Mouse (Mus musculus) embryo, embryonic 10 days (tissue): ENCODE measurements around the gene Stard10.
A peak's percentile ranks its signal among the peaks of the same experiment; 100 is the strongest.

Experiments
- DNase-seq: peaks from one replicate; pipeline ENCODE4 v3.0.0-alpha.2; 2015; ENCODE audit warnings: low spot score

Gene Stard10

DNA sequence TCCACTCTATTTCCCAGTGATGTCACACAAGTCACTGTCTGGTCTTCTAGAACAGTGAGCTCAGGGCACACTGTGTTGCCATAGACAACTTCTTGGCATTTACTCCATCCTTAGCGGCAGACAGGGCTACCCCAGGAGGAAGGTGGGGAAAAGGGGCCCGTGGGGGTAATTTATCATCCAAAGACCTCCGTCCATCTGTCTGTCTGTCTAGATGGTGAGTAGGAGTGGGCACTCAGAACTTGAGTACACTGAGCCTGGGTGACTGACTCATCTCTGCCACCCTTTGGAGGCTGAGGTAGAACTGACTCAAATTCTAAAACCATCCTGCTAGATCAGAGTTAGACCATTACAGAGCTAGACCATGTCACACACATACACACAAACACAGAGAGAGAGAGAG is at the start of gene Stard10:
Gene Stard10 (plus strand): TSS at position 73 of the 400 bp plus-strand sequence.
- no peak for DNase-seq

DNA sequence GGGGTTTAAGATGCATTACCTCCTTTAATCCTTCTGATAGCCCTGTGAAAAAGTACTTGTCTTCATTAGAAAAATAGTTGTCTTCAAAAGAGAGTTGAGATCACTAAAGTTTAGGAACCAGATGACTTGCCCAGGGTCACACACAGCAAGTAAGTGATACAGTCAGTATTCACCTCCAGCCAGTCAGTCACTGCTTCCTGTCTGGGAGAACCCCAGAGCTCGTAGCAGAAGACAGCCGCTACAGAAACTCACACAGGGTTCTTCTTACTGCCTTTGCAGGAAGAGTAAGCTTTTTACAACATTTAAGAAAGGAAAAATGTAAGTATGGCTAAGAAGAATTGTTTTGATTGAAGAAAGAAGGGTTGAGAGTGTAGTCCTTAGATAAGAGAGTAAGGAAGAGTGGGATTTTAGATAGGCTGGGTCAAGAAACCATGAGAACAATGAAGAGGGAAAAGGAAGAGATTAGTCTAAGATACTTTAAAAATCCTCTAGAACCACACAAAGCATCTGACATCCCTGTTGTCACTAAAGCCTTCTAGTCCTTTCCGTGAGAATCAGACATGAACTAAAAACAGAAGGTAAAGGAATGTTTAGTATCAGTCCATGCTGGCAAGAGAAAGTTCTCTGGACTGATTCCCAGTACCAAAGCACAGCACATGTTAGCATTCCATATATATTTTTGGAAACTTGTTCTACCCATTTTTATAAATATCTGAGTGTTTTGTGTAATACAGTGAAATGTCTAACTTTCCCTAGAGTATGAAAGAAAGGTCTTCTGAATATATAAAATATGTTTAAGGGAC is 49.2 kb upstream of the Stard10 start:
- DNase-seq = no peak

DNA sequence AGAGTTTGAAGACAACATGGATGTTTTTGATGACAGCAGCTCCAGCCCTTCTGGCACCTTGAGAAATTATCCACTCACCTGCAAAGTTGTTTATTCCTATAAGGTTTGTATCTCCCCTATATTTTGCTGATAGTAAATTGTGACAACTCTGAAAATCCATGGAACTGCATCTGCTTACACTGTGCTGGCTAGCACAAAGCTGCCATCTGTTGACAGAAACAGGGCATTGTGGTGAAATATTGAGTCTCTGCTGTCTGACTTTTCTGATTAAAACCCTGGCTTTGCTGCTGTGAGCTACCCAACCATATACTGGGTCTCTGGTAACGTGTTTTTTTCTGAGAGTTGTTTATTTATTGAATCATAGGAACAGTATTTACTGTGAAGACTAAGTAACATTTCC is 45.3 kb upstream of the Stard10 start:
- no peak for DNase-seq

DNA sequence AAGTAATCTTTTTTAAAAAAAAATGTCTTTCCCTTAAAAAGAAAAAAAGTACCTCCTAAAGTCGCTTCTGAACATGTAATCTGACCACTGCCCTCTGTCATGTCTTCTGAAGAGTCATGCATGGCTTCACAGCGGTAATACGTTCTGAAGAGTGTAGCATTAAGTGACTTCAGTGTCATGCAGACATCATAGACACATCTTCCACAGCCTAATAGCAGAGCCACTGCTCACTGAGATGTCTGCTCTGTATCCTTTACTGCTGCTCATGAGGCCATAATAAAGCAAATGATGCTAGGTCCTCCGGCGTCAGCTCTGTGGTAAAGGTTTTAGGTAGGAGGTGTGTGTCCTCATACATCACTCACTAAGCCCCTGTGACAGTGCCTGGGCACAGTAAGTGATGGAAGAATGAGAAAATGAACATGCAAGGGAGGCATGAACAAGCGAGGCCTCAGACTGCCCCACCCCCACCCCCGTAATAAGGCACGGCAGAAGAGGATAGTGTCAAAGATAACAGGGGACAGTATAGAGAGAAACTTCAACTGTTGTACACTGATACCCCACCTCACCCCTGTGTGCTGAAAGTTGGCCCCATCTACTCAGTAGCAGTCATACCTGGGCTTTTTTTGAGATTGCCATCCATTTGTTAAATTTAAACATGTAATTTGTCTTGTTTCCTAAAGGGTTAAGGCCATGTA is 44.3 kb upstream of the Stard10 start:
- no peak for DNase-seq

DNA sequence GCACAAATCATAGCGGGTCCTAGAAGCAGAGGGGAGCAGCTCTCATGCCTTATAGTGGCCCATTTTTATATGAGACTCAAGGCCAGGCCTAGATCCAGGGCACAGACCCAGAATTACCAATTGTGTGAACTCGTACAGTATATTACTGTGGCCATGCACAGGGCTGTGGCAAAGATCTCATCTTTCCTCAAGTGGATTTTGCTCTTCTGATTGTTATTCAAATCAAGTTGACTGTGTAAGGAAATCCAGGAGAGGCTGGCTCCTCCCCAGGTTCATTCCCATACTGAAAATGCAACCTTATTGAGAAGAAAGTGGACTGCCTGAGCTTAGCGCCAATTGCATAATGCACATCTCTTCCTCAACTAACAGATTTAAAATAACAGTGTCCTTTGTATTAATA is 34.2 kb upstream of the Stard10 start:
- no peak for DNase-seq

DNA sequence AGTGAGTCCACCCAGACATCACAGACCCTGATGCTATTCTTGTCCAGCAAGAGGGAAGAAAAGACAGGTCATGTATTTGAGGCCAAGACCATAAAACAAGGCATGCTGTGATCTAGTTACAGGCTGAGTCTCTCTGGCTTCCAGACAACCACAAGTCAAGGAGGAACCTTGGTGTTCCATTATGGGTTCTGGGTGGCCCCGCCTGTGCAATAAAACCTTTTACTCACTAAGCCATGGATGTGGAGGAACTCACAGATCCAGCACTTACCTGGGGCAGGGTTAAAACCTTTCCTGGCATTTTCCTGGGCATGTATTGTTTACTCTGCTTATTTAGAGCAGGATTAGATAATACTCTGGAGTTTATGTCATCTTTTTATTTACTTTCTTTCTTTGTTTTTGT is 32.4 kb upstream of the Stard10 start:
- no peak for DNase-seq

DNA sequence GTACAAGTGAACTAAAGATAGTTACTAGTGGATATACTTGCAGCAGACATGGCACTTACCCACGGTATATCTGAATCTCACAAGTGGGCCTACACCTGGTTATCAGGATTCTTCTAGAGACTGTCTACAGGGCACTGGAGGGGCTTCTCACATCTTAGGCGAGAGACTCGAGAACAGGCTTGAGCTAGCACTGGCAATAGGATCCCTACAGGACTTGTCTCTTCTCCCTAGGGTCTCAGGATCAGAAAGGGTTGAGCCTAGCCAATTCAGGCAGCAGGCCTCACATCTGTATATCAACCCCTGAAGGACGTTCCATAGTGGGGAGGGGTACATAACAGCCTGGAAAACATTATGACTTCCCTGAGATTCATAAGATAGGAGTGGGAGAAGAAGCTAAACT is 30.0 kb upstream of the Stard10 start:
- DNase-seq = no peak

DNA sequence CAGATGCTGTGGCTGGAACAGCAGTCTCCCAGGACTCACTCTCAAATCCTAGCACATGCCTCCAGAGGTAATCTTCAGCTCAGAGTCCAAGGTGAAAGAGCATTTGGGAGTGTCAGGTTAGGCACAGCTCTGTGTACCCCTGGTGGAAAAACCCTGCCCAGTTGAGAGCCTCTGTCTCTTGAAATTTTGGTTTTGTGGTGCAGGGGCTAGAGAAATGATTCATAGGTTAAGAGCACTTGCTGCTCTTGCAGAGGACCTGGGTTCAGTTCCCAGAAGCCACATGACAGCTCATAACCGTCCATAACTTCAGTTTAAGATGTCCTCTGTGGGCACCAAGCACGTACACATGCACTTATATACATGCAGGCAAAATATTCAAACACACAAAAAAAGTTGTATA is 29.1 kb upstream of the Stard10 start:
- DNase-seq = no peak

DNA sequence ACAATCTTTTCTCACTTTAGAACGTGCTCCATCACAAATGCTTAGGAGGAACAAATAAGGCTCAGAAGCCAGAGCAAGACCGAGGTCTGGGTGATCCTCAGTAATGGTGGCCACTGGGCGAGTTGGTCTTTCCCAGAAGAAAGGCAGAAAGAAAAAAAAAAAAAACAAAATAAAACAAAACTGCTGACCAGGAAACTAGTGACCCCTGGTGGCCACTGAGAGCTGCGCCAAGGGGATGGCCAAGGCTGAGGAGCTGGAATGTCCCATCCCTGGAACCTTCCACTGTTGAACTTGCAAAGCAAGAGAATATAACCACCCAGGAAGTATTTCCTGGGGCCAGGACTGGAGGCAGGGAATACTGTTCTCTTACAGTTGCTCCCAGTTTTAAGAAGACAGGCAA is 28.4 kb upstream of the Stard10 start:
- peak; percentile 65 for DNase-seq

DNA sequence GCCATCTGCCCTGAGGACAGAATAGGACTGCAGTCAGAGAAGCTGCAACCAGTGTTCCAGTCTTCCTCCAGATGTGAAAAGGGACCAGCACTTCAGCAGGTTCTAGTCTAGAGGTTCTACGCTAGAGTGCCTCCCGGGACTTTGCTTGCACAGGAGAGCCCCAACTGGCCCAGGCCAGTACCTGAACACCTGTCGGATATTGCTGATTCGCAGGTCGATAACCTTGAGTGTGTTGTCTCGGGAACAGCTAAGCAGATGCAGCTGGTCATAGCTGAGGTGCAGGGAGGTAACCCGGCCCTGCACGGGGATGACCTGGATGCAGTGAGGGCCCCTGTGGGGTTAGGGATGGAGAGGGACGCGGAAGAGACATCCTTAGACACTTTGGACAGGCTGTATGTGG is 26.5 kb upstream of the Stard10 start:
- no peak for DNase-seq

DNA sequence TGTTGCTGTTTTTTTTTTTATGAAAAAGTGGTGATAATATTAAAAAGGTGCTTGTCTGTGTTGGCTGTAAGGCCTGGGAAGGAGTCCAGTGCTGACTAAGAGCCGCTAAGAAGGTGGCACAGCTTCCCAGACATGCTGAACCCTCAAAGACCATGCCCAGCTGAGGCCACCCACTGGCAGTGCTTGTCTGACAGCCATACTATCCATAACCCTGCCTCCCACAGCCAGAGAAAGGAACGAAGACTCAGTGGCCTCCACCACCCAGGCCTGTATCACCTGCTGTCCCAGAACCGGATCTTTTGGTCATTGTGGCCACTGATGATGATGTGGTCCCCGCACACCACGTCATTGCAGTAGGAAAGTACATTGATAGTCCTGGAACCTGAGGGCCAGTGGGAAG is 25.7 kb upstream of the Stard10 start:
- no peak for DNase-seq

DNA sequence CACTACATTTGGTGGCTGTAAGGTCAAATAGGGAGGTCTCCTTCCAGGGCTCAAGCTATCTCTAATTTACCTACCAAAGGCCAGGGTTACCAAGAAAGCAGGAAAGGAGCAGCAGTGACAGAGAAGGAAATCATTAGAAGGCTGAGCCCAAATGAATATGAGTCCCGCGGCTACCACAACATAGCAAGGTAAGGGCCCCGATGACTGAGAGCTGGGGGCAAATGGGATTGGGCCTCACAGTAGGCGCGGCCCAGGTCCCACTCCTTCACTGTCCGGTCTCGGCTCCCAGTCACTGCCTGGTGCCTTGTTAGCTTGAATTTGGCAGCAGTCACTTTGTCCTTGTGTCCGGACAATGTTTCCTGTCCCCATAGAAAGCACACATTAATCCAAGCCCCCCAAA is 25.2 kb upstream of the Stard10 start:
- no peak for DNase-seq

DNA sequence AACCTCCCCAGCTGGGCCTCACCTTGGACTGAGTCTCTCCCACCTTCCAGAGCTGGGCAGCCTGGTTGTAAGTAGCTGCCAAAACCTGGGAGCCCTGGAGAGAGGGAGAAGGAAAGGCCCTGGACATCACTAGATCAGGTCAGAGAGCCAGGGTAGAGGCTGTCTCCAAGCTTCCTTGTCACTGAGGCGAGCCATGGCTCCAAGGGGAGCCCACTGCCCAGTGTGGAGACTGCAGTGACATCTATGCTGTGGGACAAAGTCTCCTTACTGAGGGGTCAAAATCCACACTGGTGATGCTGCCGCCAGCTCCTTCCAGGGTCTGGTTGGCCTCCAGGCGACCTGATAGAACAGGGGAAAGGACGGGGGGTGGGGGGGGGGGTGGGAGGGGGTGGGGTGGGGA is 24.8 kb upstream of the Stard10 start:
- DNase-seq = no peak

DNA sequence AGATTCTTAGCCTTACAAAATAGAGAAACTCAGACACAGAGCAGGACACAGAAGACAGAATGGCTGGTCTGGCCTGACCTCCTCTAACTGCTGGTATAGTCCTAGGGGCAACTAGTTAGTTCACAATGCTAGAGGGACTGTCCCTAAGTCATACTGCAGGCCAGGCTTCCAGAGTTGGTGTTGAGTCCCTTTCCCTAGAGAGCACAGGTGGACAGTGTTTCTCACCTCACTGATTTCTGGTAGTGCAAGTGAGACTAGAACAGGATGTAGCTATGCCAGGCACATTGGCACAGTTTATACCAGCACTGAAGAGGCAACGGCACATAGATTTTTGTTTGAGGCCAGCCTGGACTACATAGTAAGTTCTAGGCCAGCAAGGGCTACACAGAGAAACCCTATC is 24.2 kb upstream of the Stard10 start:
- no peak for DNase-seq

DNA sequence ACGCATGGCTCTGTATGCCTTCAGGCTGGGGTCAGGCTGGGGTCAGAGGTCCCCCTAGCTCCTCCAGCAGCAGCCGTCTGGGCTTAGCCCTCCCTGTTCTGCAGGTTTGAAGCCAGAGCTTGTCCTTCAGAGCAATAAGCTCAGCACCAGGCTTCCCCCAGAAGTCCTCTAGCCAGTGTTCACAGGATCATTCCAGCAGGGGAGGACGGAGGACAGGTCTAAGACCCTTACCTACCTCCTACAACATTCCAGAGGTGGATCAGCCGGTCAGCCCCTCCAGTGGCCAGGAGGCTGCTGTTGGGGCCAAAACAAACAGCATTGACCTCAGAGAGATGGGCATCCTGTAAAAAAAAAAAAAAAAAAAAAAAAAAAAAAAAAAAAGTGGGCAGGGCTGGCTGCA is 23.7 kb upstream of the Stard10 start:
- no peak for DNase-seq

DNA sequence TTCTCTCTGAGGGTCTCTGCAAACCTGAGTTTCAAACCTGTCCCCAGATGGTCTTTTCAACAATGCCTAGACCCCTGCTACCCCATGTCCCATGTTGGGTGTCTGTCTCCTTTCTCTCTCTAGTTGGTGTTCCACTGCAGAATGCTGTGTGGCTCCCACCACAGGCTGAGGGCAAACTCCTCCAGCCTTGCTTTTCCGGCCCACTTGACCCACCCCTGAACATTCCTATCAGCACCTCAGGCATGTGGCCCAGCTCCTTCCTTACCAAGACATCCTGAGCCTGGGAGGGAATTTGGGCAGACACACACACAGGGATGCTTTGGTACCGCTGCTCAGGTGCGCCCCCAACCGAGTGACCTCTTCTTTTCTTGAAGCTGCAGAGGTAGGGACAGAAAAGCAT is 23.3 kb upstream of the Stard10 start:
- no peak for DNase-seq

DNA sequence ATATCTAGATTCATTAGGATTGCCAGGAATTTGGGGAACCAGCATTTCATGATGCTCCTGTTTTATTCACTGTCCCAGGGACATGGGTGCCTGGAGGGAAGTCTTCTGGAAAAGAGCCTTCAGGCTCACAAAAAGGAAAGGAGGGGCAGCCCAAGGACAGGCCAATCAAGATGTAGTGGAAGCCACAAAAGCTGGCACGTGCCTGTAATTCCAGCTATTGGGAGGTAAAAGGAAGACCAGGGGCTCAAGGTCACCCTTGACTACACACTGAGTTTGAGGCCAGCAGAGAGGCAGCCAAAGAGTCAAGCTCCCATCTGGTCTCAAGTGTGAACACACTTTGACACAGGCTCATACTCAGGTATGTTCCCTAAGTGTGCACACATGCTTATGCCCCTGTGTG is 21.4 kb upstream of the Stard10 start:
- no peak for DNase-seq

DNA sequence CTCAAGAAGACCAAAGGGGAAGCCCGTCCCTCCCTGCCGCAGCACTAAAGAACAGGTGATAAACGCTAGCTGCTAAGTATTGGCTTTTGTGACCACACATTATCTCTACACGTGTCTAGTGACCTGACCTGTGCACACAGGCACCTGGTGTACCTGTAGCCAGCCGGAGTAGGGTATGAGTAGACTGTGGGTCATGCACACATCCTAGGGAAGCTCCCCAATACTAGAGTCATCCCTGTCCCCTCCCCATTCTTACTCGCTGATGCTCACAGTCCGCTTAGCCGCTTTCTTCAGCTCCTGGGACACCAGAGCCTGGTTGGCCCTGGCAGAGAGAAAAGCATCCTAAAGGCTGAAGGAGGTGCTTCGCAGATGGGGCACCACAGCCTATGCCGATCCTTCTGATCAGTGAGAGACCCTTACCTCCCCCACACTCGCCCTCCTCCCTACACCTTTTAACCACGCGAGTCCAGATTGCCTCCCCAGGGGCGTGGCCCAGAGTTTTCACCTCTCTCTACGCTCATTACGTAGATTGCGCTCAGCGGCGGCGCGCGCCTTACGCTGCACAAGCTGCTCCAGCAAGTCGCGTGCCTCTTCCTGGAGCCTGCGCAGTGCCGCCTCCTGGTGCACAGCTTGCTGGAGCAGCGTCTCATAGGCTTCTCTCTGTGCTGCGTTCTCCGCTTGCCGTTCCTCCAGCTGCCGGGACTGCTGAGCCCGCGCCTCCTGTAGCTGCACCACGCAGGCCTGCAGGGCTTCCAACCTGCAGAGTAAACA is 20.4 kb upstream of the Stard10 start:
- DNase-seq = peak; percentile 95

DNA sequence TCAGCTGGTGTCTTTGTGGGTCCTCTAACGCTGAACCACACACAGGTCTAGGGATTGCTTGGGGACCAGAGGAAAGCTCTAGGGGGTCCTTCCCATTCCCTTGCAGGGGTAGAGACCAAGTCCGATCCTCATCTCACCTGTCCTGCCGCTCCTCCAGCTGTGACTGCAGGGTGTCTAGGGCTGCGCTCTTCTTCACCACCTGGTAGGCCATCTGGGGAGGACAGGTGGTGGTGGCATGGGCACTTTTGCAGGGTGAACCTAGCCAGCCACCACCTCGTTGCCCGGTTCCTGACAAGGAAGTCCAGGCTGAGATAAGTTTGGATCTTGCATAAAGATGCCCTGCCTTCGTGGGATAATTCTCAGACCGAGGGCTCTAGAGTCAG is 19.9 kb upstream of the Stard10 start:
- DNase-seq = no peak

DNA sequence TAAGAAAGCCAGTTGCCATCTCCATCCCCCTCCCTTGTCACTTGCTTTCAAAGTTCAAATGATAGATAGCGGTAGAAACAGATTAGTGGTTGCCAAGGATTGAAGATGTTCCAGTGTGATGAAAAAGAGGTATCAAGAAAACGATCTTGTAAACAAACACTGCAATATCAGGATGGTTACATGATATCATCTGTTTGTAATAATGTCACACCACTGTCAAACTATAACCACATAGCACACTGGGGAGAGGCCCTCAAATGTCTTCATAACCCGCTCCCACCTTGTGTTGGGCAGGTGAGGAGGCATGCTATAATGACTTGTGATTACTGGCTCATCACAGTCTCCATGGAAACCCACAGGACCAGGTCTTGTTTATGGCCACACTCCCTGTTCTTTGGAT is 18.5 kb upstream of the Stard10 start:
- DNase-seq = no peak

DNA sequence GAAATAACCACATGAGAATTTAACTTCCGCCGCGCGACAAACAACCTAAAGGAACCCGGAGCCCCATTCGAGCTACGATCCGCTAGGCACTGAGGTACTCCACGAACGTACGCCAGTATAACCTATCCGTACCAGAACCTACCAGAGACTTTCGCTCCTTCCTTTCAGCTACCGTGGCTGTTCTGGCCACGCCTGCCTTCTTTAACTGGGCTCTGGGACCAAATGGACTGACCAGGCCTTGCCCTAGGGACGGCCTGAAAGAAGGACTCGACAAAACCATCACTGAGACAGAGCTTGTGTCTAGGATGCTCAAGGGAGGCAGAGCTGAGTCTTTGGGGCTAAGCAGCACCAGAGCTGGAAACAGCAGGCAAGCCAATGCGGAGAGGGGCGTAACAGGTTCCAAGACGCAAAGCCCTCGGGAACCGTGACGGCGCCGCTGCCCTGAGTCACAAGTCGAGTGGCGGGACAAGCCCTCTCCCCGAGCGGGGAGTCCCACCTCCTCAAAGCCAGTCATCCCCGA is 15.5 kb upstream of the Stard10 start:
- DNase-seq = peak; percentile 81

DNA sequence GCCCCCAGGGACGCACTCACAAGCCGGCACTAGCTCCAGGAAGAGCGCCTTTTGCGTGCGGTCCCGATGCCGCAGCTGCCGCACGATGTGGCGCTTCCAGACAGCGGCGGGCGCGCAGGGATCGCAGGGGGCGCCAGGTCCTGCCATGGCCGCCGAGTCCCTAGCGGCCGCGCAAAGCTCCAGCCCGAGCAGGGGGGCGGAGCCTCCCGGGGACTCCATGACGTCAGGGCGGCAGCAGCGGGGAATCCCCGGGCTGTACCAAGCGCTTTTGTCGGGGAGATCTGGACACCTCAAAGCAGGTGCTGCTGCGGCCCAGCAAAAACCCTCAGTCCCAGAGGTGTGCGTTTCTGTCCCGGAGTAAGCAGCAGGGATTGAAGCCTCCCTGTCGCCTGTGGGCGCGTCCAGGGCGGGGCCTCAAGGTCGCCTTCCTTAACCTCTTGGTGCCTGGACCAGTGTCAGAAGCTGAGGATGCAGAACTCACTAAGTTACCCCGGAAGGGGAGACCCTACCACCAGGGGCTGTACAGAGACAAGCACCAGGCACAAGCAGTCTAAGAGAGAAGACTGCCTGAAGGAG is 14.9 kb upstream of the Stard10 start, which contains the start of gene Atg16l2:
Gene Atg16l2 (minus strand): TSS at position 371 of the 576 bp plus-strand sequence.
- DNase-seq = peak; percentile 91
